Mouse (Mus musculus) cortical plate, adult 2 months (tissue): Measurements from ENCODE around the gene Pacsin2.

Experiments
- CTCF ChIP-seq: fragments of 200-500 bp; IDR thresholded peaks from 2 replicates; pipeline ENCODE4 v1.5.1; 2011; ENCODE audit warnings: mild to moderate bottlenecking, control low read depth, low read length; ENCODE audit not compliant: insufficient read depth; ENCODE audit errors: extremely low read depth
- POLR2A ChIP-seq: fragments of 200-500 bp; IDR thresholded peaks from 2 replicates; pipeline ENCODE4 v1.6.1; 2011; ENCODE audit warnings: mild to moderate bottlenecking, low read length, control low read depth; ENCODE audit not compliant: insufficient read depth; ENCODE audit errors: extremely low read depth

DNA sequence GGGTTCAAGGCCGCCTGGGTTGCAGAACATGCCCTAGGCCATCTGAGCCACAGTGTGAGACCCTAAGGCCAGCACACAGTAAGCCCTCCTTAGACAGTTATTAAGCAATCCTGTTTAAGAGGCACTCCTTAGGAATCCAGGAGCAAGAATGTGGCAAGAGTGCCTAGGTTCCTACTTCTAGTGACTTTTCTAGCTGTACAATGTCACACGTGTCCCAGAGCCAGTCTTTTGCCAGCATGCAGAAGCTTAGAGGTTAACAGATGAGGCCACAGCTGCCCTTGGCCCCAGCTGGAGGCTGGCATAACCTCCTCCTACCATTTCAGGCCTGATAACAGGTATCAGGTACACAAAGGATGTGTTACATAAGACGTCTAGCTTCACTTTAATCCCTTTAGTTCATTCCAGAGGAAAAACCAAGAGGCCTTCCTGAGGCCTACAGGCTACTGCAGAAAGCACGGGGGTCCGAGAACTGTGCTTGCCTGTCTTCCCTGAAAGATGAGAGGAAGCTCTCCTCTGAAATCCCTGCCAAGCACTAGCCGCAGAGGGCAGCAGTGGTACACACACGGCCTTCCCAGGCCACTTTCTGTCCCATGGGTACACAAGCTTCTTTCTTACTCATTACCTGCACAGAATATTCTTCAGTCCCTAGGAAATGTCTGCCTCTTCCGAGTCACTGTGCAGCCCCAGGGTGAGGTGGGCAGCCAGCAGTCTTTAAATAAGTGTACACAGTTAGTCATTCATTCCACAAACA, 55.5 kb downstream of the Pacsin2 start:
- TF ChIP-seq CTCF (0 out of 2 replicates have a peak, but pooled peaks have one; percentile 41), POLR2A (no peak)
